Mouse (Mus musculus) right cerebral cortex, adult 18-20 months (tissue): Measurements from ENCODE around the gene 1700123O20Rik.

Experiments
- DNase-seq: peaks from one replicate; pipeline ENCODE4 v3.0.0; 2022; ENCODE audit warnings: mixed read lengths

The 1700123O20Rik gene

GRCm38 (mm10) chr14:54678657-54679304, 7.2 kb upstream of the 1700123O20Rik start:
- DNase-seq, result no peak

- DNase-seq, result no peak
These were observed 3.6 kb upstream of the 1700123O20Rik start for GRCm38 (mm10) chr14:54682396-54682795.

GRCm38 (mm10) chr14:54685471-54685870, 545 bp upstream of the 1700123O20Rik start:
- DNase-seq, result no peak

- peak; percentile 100 for DNase-seq
These were observed 617 bp downstream of the 1700123O20Rik start, which contains the start of gene Acin1 for GRCm38 (mm10) chr14:54686522-54687143. Gene Acin1 (minus strand): TSS chr14:54686931.

- no peak for DNase-seq
These were observed 1.2 kb downstream of the 1700123O20Rik start for GRCm38 (mm10) chr14:54687251-54687650.

GRCm38 (mm10) chr14:54695042-54695441, 9.0 kb downstream of the 1700123O20Rik start:
- no peak for DNase-seq

GRCm38 (mm10) chr14:54696752-54697151, 10.7 kb downstream of the 1700123O20Rik start:
- DNase-seq, result no peak

- DNase-seq, result no peak
These were observed 12.7 kb downstream of the 1700123O20Rik start, which contains the start of gene Gm29776 for GRCm38 (mm10) chr14:54698733-54699132. Gene Gm29776 (minus strand): TSS chr14:54698833.

GRCm38 (mm10) chr14:54699586-54699985, 13.6 kb downstream of the 1700123O20Rik start:
- no peak for DNase-seq

- DNase-seq, result peak; percentile 69
These were observed 15.3 kb downstream of the 1700123O20Rik start for GRCm38 (mm10) chr14:54701298-54701697.

- no peak for DNase-seq
These were observed 17.2 kb downstream of the 1700123O20Rik start for GRCm38 (mm10) chr14:54703207-54703606.

- DNase-seq, result no peak
These were observed 19.8 kb downstream of the 1700123O20Rik start for GRCm38 (mm10) chr14:54705844-54706243.

GRCm38 (mm10) chr14:54706589-54707320, 20.7 kb downstream of the 1700123O20Rik start:
- DNase-seq, result no peak

GRCm38 (mm10) chr14:54709054-54709453, 23.0 kb downstream of the 1700123O20Rik start:
- DNase-seq, result no peak

- DNase-seq, result no peak
These were observed 26.1 kb downstream of the 1700123O20Rik start, which contains the start of gene Cebpe for GRCm38 (mm10) chr14:54712074-54712473. Gene Cebpe (minus strand): TSS chr14:54712174.

GRCm38 (mm10) chr14:54712861-54713260, 26.8 kb downstream of the 1700123O20Rik start:
- DNase-seq, result no peak

- DNase-seq, result peak; percentile 75
These were observed 28.1 kb downstream of the 1700123O20Rik start for GRCm38 (mm10) chr14:54714121-54714520.

GRCm38 (mm10) chr14:54714617-54715081, 28.6 kb downstream of the 1700123O20Rik start:
- peak; percentile 35 for DNase-seq

- no peak for DNase-seq
These were observed 29.4 kb downstream of the 1700123O20Rik start for GRCm38 (mm10) chr14:54715402-54715801.

- DNase-seq, result no peak
These were observed 34.0 kb downstream of the 1700123O20Rik start for GRCm38 (mm10) chr14:54720041-54720440.

- no peak for DNase-seq
These were observed 34.8 kb downstream of the 1700123O20Rik start for GRCm38 (mm10) chr14:54720654-54721350.

- DNase-seq, result no peak
These were observed 35.7 kb downstream of the 1700123O20Rik start for GRCm38 (mm10) chr14:54721711-54722110.

GRCm38 (mm10) chr14:54724049-54724448, 38.0 kb downstream of the 1700123O20Rik start:
- DNase-seq, result no peak
